Mouse (Mus musculus) ES-E14 (cell line): ENCODE data around the gene Gm45337. TPM values are rescaled to one million over a fixed set of nuclear protein-coding genes. Genes with fewer than 3 reads are reported as not detected.
"Not testable (repeated sequence)": the region's sequence is repeated elsewhere in the genome, so short reads cannot be mapped to it uniquely, and the experiment has no call there.

ENCODE experiments used
- DNase-seq: peaks from one replicate; pipeline ENCODE4 v3.0.0-alpha.2; 2013; ENCODE audit warnings: low read depth, low spot score
- H3K27ac ChIP-seq: 2 replicates; pipeline ENCODE4 v1.5.1; 2012; ENCODE audit warnings: low read depth, mild to moderate bottlenecking, low read length, moderate library complexity, mixed read lengths; ENCODE audit not compliant: poor library complexity, insufficient read depth, severe bottlenecking
- H3K36me3 ChIP-seq: 2 replicates; pipeline ENCODE4 v1.6.1; 2012; ENCODE audit warnings: mild to moderate bottlenecking, low read length, moderate library complexity, mixed read lengths; ENCODE audit not compliant: control insufficient read depth, poor library complexity, insufficient read depth, severe bottlenecking
- H3K4me1 ChIP-seq, 2 experiments: fragments of 150-350 bp in 1 of 2; sonication (generic) in 1 of 2; 2 replicates each; pipeline ENCODE4 v1.6.1; 2012; ENCODE audit warnings: low read length in 2 of 2, mild to moderate bottlenecking in 1 of 2, mixed read lengths in 1 of 2; ENCODE audit not compliant: control insufficient read depth in 2 of 2, insufficient read depth in 2 of 2, poor library complexity in 1 of 2
- H3K4me3 ChIP-seq, 2 experiments: fragments of 150-350 bp in 1 of 2; sonication (generic) in 1 of 2; 2 replicates each; pipeline ENCODE4 v1.5.1; 2012; ENCODE audit warnings: low read length in 2 of 2, low read depth in 1 of 2, mild to moderate bottlenecking in 1 of 2, mixed read lengths in 1 of 2; ENCODE audit not compliant: insufficient read depth in 1 of 2, poor library complexity in 1 of 2, severe bottlenecking in 1 of 2
- H3K9ac ChIP-seq: 2 replicates; pipeline ENCODE4 v1.6.1; 2012; ENCODE audit warnings: low read depth, mild to moderate bottlenecking, low read length, mixed read lengths; ENCODE audit not compliant: poor library complexity, insufficient read depth, severe bottlenecking
- H3K9me3 ChIP-seq: fragments of 150-350 bp; sonication (generic); 2 replicates; pipeline ENCODE4 v1.6.1; 2012; ENCODE audit warnings: low read depth, mild to moderate bottlenecking, low read length; ENCODE audit not compliant: control insufficient read depth, insufficient read depth
- CHD2 ChIP-seq: IDR thresholded peaks from 2 replicates; pipeline ENCODE4 v1.6.1; 2014; ENCODE audit warnings: mild to moderate bottlenecking, low read depth, low read length, inconsistent platforms
- HCFC1 ChIP-seq: IDR thresholded peaks from 2 replicates; pipeline ENCODE4 v1.6.1; 2012; ENCODE audit warnings: low read length, inconsistent platforms, borderline replicate concordance; ENCODE audit not compliant: insufficient read depth
- MAFK ChIP-seq: IDR thresholded peaks from 2 replicates; pipeline ENCODE4 v1.6.1; 2014; ENCODE audit warnings: mild to moderate bottlenecking, low read depth, low read length, inconsistent platforms; ENCODE audit not compliant: insufficient read depth
- ZC3H11A ChIP-seq: IDR thresholded peaks from 2 replicates; pipeline ENCODE4 v1.6.1; 2012; ENCODE audit warnings: low read depth, mild to moderate bottlenecking, inconsistent platforms, low read length, borderline replicate concordance
- ZNF384 ChIP-seq: IDR thresholded peaks from 2 replicates; pipeline ENCODE4 v1.6.1; 2012; ENCODE audit warnings: low read depth, low read length, inconsistent platforms
- in situ Hi-C, 2 experiments: fragments of 600-800 bp; cut with MboI; formaldehyde crosslinking; loops; one replicate each; pipeline ENCODE4 v1.15.1; 2025; ENCODE audit warnings: low sequenced_read_pairs in 2 of 2, inconsistent platforms in 1 of 2; ENCODE audit not compliant: unreplicated experiment in 2 of 2
- total RNA-seq: library from RNA; depleted of rRNA; stranded (reverse); fragments of 300-350 nt; gene quantifications from 2 replicates; pipeline ENCODE4 v1.2.3, GENCODE M21; 2012

Gm45337 gene
- total RNA-seq, 1 experiment, result not detected

DNA sequence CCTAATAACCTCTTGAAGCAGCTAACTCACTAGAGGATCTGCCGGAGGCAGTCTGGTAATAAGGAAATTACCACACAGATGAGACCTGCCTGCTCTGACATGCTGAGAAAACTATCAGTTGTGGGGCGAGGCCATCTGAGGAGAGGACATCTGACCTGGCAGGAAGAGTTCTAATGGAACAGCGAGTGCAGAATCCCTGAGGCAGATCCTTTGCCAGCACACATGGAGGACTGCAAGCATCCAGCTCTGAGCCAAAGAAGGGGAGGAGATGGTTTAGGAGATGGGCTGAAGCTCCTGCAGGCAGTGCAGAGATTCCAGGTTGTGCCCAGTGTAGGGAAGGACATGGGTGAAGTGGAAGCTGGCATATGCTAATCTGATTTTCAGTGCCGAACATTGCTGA lies 7.8 kb upstream of the Gm45337 start:
- DNase-seq, result no peak
- in situ Hi-C loops, result no loop called here

DNA sequence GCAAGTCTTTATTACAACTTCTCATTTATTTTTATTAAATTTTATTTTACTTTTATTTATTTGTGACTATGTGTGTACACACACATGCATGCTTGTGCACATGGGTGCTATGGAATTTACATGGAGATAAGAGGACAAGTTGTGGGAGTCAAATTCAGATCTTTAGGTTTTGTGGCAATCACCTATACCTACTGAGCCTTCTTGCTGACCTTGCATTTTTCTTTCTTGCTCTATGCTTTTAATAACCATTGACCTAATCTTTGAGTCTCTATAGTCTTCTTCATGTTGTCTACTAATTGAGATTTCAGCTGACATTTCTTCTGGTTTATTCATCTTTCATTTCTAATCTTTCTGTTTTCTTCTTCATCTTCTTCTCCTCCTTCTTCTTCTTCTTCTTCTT lies 4.2 kb upstream of the Gm45337 start:
- H3K4me3 ChIP-seq, result no peak overlapping the region
- H3K27ac ChIP-seq, result no peak overlapping the region
- H3K9me3 ChIP-seq, result no peaks in the 10 kb centered on the region
- no peak overlapping the region for H3K9ac ChIP-seq
- in situ Hi-C loops, result loop anchor here in 1 of 2 experiments (10.0 kb wide), 1 partner anchor 106 kb away; the partner anchor contains the start of gene Gm2431
- DNase-seq, result no peak
- H3K36me3 ChIP-seq, result no peaks in the 10 kb centered on the region
- H3K4me1 ChIP-seq, result peaks cover 0 to 4% of the 10 kb centered on the region in 2 experiments; a peak in 1 of 4 replicates
- TF ChIP-seq MAFK (peak; percentile 77), ZNF384 (no peak)

More for the DNA sequence above, 7.8 kb upstream of the Gm45337 start:
- TF ChIP-seq ZNF384 (no peak), ZC3H11A (no peak), HCFC1 (no peak), CHD2 (no peak), MAFK (no peak)
- Histone ChIP-seq H3K9me3 (no peaks in the 10 kb centered on the region), H3K9ac (no peak overlapping the region), H3K4me1 (no peaks in the 10 kb centered on the region), H3K27ac (no peak overlapping the region), H3K4me3 (no peak overlapping the region), H3K36me3 (no peaks in the 10 kb centered on the region)

DNA sequence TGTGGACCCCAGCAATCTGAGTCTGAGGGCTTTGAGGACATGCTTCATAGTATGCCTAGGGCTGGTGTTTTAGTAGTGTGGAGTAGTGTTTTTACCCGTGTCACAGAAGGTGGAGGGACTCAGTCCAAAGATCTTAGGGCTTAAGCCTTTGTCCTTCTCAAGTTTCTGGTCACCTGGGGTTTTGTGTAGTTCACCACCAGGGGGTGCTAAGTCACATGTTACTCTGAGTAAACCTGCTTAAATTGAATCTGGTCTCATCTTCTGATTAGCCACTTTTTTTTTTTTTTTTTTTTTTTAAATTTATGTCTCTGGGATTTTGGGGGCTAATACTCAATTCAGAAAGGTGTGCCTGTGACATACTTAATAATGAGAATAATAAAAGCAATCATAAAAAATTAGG lies 1.6 kb upstream of the Gm45337 start:
- peak; percentile 87 for TF ChIP-seq ZNF384
- TF ChIP-seq CHD2, result no peak
- TF ChIP-seq ZC3H11A, result peak; percentile 45; the same call in 1 of the 2 replicates
- no peak for TF ChIP-seq MAFK
- no peak for TF ChIP-seq HCFC1
- Histone ChIP-seq H3K27ac (no peak overlapping the region), H3K9ac (no peak overlapping the region), H3K9me3 (no peaks in the 10 kb centered on the region), H3K36me3 (no peaks in the 10 kb centered on the region), H3K4me3 (no peak overlapping the region), H3K4me1 (peaks cover 0 to 4% of the 10 kb centered on the region in 2 experiments; a peak in 1 of 4 replicates)
- DNase-seq, result peak; percentile 62
- in situ Hi-C loops, result loop anchor here in 1 of 2 experiments (10.0 kb wide), 1 partner anchor 109 kb away; the partner anchor contains the start of gene Gm2431

DNA sequence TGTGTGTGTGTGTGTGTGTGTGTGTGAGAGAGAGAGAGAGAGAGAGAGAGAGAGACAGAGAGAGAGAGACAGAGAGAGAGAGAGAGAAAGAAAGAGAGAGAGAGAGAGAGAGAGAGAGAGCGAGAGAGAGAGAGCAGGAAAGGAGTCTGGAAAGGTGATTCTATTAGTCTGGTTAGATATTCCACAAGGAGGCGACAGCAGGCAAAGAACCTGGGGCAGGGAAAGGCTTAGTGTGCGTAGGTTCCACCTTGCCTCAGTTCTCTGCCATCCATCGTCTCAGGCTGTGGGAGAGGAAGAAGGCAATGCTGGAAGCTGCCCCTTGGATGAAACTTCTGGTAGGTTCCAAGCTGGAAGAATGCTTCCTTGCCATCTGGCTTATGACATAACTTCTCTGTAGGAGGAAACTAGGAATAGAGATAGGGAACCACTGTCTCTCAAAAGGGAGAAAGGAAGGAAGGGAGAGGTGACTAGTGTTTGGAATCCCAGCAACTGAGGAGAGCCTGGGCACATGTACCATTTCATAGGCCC lies 1.1 kb upstream of the Gm45337 start:
- no peaks in the 10 kb centered on the region for H3K36me3 ChIP-seq
- H3K4me1 ChIP-seq, result peaks cover 0 to 4% of the 10 kb centered on the region in 2 experiments; a peak in 1 of 4 replicates
- TF ChIP-seq ZC3H11A (no peak), MAFK (no peak), HCFC1 (no peak), CHD2 (no peak), ZNF384 (no peak)
- no peak overlapping the region for H3K27ac ChIP-seq
- H3K4me3 ChIP-seq, result no peak overlapping the region
- no peaks in the 10 kb centered on the region for H3K9me3 ChIP-seq
- DNase-seq, result no peak
- in situ Hi-C loops, result loop anchor here in 1 of 2 experiments (10.0 kb wide), 1 partner anchor 109 kb away; the partner anchor contains the start of gene Gm2431
- no peak overlapping the region for H3K9ac ChIP-seq

DNA sequence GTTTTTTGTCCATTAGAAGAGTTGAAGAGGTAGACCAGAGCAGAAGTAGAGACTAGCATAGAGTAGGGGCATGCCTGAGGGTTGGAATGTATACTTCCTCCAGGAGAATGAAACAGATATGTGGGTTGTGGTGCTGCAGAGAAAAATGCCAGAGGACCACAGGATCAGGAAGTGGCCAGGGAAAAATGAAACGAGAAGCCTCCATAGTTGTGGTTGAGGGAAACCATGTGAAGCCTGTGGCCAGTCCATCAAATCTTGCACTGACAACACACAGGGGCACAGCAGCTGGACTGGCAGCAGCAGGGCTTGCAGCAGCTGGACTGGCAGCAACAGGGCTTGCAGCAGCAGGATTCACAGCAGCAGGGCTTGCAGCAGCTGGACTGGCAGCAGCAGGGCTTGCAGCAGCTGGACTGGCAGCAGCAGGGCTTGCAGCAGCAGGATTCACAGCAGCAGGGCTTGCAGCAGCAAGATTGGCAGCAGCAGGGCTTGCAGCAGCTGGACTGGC lies 849 bp downstream of the Gm45337 start:
- not testable (repeated sequence) for H3K4me1 ChIP-seq, H3K36me3 ChIP-seq, H3K27ac ChIP-seq, DNase-seq, H3K4me3 ChIP-seq, H3K9ac ChIP-seq, H3K9me3 ChIP-seq
- in situ Hi-C loops, result loop anchor here in 1 of 2 experiments (10.0 kb wide), 1 partner anchor 111 kb away; the partner anchor contains the start of gene Gm2431
